Mouse (Mus musculus): ENCODE measurements around the gene Supt5.

The Supt5 gene

GRCm38 (mm10) chr7:28294481-28294880 lies 44.1 kb downstream of the Supt5 start:
- DNase-seq = peak; percentile 43

- no peak for DNase-seq
Measured at GRCm38 (mm10) chr7:28290638-28291590, 47.6 kb downstream of the Supt5 start, which contains the start of gene Selenov. TSS of gene Selenov (minus strand) at chr7:28291186.

GRCm38 (mm10) chr7:28290165-28290564 lies 48.4 kb downstream of the Supt5 start:
- no peak for DNase-seq

GRCm38 (mm10) chr7:28280630-28281029 lies 57.9 kb downstream of the Supt5 start:
- DNase-seq = no peak

GRCm38 (mm10) chr7:28278279-28278652 lies 60.3 kb downstream of the Supt5 start:
- DNase-seq = no peak

- peak; percentile 92 for DNase-seq
Measured at GRCm38 (mm10) chr7:28277615-28278278, 60.8 kb downstream of the Supt5 start, which contains the start of gene Eid2b. TSS of gene Eid2b (plus strand) at chr7:28277739.

GRCm38 (mm10) chr7:28277237-28277614 lies 61.3 kb downstream of the Supt5 start:
- no peak for DNase-seq

- no peak for DNase-seq
Measured at GRCm38 (mm10) chr7:28271761-28272160, 66.8 kb downstream of the Supt5 start.

GRCm38 (mm10) chr7:28269355-28269754 lies 69.2 kb downstream of the Supt5 start:
- DNase-seq = no peak

GRCm38 (mm10) chr7:28268576-28268975 lies 70.0 kb downstream of the Supt5 start:
- no peak for DNase-seq

GRCm38 (mm10) chr7:28268042-28268531 lies 70.5 kb downstream of the Supt5 start:
- peak; percentile 42 for DNase-seq

- DNase-seq = peak; percentile 66
Measured at GRCm38 (mm10) chr7:28267129-28268041, 71.2 kb downstream of the Supt5 start, which contains the start of gene Eid2. TSS of gene Eid2 (plus strand) at chr7:28267881.

GRCm38 (mm10) chr7:28265391-28265790 lies 73.2 kb downstream of the Supt5 start:
- DNase-seq = no peak

All from kidney, adult 11 months (tissue).